Mouse (Mus musculus) mesoderm, embryonic 11.5 days (tissue): ENCODE measurements around the gene Ednrb.
"Not testable (repeated sequence)": the region's sequence is repeated elsewhere in the genome, so short reads cannot be mapped to it uniquely, and the experiment has no call there.

Source experiments
- DNase-seq: peaks from one replicate; pipeline ENCODE4 v3.0.0-alpha.2; 2012; ENCODE audit warnings: low read depth, low spot score

The Ednrb gene

GRCm38 (mm10) chr14:103823501-103823900 lies 20.7 kb downstream of the Ednrb start:
- peak; percentile 35 for DNase-seq

- DNase-seq: peak; percentile 50
Observed at GRCm38 (mm10) chr14:103822590-103822989, 21.6 kb downstream of the Ednrb start.

DNA sequence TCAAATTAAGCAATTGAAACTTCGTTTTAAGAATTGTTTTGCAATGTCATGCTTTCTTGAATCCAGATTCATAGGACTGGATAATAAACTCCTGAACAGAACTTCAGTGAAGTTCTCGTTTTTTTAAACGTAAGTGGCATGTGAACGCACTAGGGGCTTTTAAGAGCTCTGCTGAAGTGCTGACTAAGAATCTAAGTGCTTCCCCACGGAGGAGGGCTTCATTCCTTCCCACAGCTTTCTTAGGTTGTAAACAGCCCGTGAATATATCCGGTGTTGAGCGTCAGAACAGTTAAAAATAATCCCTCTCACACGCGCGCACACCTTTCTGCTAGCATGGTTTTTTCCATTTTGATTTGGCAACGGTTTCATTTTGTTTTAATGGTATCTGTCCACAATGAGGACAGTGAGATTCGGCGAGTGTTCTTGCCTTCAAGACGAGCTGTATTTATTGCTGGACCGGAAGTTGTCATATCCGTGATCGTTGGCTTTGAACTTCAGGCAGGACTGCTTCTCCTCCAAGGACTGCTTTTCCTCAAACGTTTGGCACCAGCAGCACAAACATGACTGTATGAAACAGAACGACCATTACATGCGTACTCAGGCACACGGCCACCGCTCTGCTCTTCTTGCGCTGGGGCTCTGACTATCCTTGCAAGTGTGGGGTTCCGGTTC lies 27.4 kb downstream of the Ednrb start:
- DNase-seq: no peak

GRCm38 (mm10) chr14:103815542-103815941 lies 28.7 kb downstream of the Ednrb start:
- DNase-seq: no peak

DNA sequence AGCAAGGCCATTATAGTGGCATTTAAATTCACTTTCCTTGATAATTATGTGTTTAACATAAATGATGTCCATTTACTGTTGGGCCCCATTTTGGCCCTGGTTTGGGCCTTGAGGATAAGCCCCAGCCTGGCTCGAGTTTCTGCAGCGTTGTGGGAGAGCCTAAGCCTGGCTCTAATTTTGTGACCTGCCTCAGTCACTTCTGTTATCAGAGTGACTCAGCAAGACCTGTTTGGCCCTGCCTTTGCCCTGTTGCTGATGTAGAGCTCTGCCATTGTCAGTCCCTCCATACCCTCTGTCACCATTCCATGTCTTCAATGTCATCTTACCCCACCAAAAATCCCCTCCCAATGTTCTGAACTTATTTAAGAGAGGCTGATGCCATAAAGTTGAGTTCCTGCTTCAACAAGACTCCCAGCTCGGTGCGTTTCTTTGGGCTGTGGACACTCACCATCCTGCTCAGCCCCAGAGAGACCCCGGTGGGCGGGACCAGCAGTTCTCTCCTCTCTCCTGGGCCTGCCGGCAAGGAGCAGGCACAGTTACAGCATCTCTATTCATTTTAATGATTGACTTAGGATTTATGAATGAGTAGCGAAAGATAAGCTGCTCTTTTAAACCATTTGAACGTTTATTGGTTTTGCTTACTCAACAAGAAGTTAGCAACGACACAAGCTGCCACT lies 30.0 kb downstream of the Ednrb start:
- no peak for DNase-seq

GRCm38 (mm10) chr14:103813246-103813645 lies 31.0 kb downstream of the Ednrb start:
- no peak for DNase-seq

DNA sequence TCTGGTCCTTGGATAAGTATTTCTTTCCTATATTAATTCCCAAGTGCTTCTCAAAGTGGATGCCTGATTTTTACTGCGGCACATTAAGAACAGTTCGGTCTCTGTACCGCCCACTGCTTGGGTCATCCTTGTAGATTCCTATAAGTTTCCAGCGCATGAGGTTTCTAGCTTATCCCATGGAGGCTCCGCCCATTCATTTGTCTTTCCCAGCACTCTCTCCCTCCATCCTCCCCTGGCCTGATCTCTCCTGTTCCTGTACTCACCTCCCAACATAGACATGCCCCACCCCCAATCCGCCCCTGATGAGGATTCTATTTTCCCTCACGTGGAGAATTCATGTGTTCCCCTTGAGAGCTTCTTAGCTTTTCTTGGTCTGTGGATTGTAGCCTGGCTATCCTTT lies 32.9 kb downstream of the Ednrb start:
- no peak for DNase-seq

- DNase-seq: no peak
Observed at GRCm38 (mm10) chr14:103803907-103804659, 40.1 kb downstream of the Ednrb start.

- no peak for DNase-seq
Observed at GRCm38 (mm10) chr14:103797123-103797522, 47.1 kb downstream of the Ednrb start.

- DNase-seq: no peak
Observed at GRCm38 (mm10) chr14:103795591-103795990, 48.6 kb downstream of the Ednrb start.

DNA sequence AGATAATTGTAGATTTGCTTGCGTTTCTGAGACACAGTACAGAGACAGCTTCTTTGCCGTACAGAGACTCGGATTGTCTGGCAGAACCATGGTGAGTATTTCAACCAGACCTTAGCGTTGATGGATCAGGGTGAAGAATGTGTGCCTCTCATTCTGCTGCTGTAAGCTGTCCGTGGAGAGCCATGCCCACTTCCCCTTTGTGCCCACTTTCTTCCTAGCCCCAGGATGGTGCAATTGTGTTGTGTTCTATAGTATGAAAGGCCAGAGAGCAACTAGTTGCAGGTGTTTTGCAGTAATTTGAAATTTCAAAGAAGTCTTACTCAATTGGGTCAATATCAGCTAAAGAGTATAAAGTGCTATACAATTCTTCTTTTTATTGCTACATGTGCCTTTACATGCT lies 50.8 kb downstream of the Ednrb start:
- DNase-seq: no peak

DNA sequence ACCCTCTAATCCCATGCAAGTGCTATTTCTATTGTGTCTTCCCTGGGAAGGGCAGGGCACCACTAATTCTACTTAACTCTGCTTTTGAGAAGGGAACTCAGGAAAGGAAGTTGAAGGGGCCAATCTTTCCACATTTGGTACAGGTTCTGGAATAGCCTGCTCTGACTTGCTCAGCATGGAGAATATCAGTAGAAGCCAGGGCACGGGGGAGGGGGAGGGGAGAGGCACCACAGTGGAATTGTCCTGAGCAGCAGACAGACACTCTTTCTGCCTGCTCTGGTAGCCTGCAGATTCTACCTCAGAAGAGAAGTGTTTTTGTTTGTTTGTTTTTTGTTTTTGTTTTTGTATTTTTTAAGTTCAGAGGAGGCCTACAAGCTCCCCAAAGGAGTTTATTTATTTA lies 51.5 kb downstream of the Ednrb start:
- no peak for DNase-seq

DNA sequence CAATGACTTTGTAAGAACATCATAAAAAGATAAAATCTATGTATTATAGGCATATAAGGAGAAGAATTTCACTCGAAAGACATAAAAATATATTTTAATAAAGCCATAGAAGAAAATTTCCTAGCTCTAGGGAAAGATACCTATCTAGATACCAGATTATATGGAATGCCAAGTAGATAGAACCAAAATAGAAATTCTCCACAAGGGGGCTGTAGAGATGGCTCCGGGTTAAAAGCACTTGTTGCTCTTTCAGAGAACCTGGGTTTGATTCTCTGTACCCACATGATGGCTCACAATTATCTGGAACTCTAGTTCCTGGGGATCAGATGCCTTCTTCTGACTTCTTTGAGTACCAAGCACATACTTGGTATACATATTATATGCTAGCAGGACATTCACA lies 56.7 kb downstream of the Ednrb start:
- no peak for DNase-seq

DNA sequence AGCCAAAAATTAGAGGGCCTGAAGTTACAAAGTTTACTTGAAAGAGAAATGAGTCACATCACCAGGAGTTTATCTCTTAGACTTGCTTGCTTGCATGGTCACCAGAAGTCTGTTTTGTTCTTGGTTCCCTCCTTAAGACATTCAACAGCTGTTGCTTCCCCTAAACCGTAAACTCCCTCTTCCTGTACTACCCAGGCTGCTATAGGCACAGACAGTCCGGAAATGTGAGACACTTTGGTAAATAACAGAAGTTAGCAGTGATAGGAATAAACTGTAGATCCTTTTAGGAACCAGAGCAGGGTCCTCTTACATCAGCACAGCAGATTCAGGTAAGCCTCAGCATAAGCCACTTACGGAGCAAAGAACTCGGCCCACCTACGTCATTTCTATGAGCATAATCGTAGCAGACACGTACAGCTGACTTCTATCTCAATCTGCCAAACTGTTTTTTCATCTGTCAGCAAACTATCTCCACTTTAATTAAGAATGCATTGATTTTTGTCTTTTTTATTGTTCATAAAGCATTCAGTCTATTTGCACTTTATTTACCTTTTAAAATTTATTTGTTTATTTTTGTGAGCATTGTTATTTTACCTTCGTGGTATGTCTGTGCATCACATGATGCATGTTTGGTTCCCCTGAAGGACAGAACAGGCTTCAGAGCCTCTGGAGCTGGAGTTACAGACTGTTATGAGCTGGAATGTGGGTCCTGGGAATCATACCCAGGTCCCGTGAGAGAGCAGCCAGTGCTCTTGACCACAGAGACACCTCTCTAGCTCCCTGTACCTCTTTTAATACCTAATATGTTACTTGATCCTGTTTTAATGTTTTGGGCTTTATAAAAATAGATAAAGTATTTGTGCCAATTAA lies 58.9 kb downstream of the Ednrb start:
- no peak for DNase-seq

DNA sequence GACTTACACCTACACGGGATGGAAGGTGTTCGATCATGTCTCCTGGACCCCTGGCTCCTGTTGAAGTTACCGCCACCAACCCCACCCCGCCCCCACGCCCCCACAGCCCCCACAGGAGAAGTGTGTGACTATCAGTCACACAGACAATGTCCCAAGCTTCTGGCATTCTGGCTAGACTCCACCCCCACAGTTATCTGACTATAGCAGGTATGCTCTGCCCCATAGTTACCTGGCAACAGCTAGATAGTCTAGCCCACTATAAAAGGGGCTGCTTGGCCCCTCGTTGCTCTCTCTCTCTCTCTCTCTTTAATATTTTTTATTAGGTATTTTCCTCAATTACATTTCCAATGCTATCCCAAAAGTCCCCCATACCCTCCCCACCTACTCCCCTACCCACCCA lies 63.9 kb downstream of the Ednrb start:
- DNase-seq: not testable (repeated sequence)

GRCm38 (mm10) chr14:103779276-103779675 lies 64.9 kb downstream of the Ednrb start:
- no peak for DNase-seq

- peak; percentile 47 for DNase-seq
Observed at GRCm38 (mm10) chr14:103778533-103779151, 65.6 kb downstream of the Ednrb start.

DNA sequence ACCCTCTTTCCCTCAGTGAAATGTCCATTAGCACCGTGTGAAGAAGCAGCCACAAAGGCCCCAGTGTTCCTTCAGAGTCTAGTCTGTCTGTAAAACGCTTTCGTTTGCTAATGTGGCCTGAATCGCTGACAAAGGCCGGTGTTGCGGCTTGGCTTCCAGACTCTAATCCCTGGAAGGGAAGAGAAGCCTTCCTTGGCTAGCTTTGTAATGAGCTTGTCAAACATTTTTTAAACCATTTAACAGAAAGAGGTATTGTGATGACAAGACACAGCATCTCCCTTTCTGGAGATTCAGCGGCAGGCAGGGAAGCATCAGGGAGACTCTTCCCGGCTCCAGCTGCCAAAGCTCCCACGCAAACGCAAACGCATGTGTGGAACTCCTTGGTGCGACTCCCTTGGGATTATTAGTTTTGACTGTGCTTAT lies 66.2 kb downstream of the Ednrb start:
- DNase-seq: peak; percentile 63

- DNase-seq: no peak
Observed at GRCm38 (mm10) chr14:103777386-103777785, 66.8 kb downstream of the Ednrb start.

DNA sequence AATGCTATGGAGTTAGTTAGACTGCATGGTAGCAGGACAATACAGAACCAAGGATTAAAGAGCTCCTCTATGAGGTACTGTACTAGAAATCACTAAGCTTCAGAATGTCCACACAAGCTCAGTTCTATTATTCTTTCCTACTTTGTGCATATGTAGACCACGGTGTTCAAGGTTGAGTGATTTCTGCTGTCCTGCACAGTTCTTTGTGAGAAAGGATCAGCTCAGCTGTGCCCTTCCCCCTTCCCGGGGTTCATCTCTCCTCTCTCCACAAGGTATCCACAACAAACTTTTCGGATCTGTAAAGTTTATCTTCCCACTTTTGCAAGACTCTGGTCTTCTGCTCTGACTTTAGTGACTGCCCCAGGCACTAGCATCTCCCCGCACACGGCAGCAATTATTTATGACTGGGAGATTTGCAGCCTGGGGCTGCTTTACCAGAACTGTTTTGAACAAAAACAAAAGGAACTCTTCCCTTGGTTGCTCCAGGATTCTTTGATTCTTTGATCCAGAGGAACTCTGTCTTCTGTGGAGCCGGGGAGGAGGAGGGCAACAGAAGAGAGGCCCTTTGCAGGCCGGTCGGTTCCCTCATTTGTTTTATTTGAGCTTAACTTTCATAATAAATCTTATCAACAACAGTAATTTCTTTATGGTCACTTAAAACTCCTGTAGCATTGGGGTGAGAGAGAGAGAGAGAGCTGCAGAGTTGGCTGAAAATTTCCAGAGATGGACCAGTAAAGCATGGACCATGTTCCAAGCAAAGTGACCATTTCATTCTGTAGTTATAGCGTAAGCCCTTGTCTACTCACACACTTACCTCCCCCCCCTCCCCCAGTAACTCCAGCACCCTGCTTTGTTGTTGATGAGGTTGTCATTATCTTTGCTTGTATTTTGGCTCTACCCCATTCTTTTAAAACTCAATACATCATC lies 74.6 kb downstream of the Ednrb start:
- DNase-seq: peak; percentile 26
